Mouse (Mus musculus) brain, adult 2 months (tissue): ENCODE results near the gene Gm28051.

Experiments
- DNase-seq: peaks from one replicate; pipeline ENCODE4 v3.0.0; 2011; ENCODE audit warnings: low read depth, low spot score

The Gm28051 gene

GRCm38 (mm10) chr12:102686321-102686720 lies 71.2 kb downstream of the Gm28051 start:
- no peak for DNase-seq

- no peak for DNase-seq
Measured at GRCm38 (mm10) chr12:102685523-102685931, 72.0 kb downstream of the Gm28051 start.

- DNase-seq: no peak
Measured at GRCm38 (mm10) chr12:102684720-102685386, 72.7 kb downstream of the Gm28051 start.

GRCm38 (mm10) chr12:102683979-102684378 lies 73.6 kb downstream of the Gm28051 start:
- peak; percentile 71 for DNase-seq

GRCm38 (mm10) chr12:102683438-102683837 lies 74.1 kb downstream of the Gm28051 start:
- no peak for DNase-seq

GRCm38 (mm10) chr12:102682722-102683299 lies 74.8 kb downstream of the Gm28051 start:
- DNase-seq: no peak

GRCm38 (mm10) chr12:102682085-102682484 lies 75.5 kb downstream of the Gm28051 start:
- DNase-seq: no peak

- DNase-seq: no peak
Measured at GRCm38 (mm10) chr12:102681590-102681989, 76.0 kb downstream of the Gm28051 start.

- DNase-seq: peak; percentile 92
Measured at GRCm38 (mm10) chr12:102678820-102679219, 78.7 kb downstream of the Gm28051 start.

- peak; percentile 71 for DNase-seq
Measured at GRCm38 (mm10) chr12:102677089-102677488, 80.5 kb downstream of the Gm28051 start.

- no peak for DNase-seq
Measured at GRCm38 (mm10) chr12:102674556-102674955, 83.0 kb downstream of the Gm28051 start.

GRCm38 (mm10) chr12:102674123-102674522 lies 83.4 kb downstream of the Gm28051 start:
- peak; percentile 78 for DNase-seq

- DNase-seq: peak; percentile 56
Measured at GRCm38 (mm10) chr12:102672857-102673839, 84.4 kb downstream of the Gm28051 start.

GRCm38 (mm10) chr12:102672176-102672575 lies 85.4 kb downstream of the Gm28051 start:
- no peak for DNase-seq

- no peak for DNase-seq
Measured at GRCm38 (mm10) chr12:102670848-102671247, 86.7 kb downstream of the Gm28051 start.
